Mouse (Mus musculus) thymus, adult 2 months (tissue): ENCODE results near the gene Washc3.

Source experiments
- CTCF ChIP-seq: fragments of 200-500 bp; IDR thresholded peaks from 2 replicates; pipeline ENCODE4 v1.5.1; 2012; ENCODE audit warnings: mild to moderate bottlenecking, control low read depth, low read length, moderate library complexity, borderline replicate concordance; ENCODE audit not compliant: control insufficient read depth, poor library complexity, insufficient read depth; ENCODE audit errors: extremely low read depth
- POLR2A ChIP-seq: fragments of 200-500 bp; IDR thresholded peaks from 2 replicates; pipeline ENCODE4 v1.6.1; 2012; ENCODE audit warnings: mild to moderate bottlenecking, low read length, control low read depth, moderate library complexity; ENCODE audit not compliant: control insufficient read depth, poor library complexity, insufficient read depth; ENCODE audit errors: extremely low read depth

DNA sequence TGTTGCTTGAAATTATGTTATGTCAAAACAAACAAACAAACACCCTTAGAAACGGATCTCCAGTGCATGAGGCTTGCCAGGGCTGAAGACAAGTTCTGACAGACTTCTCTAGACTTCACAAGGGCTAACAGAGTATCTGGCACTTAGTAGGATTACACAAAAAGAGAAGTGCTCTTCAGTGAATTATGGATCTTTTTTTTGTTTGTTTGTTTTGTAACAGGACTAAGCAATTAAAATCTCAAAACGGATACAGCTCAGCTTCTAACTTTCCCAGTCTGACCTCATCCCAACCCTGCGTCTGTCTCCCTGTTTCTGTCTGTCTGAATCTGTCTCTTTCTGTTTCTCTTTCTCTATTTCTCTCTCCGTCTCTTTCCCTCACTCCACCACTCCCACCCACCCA, 352 bp upstream of the Washc3 start:
- TF ChIP-seq CTCF, result no peak
- no peak for TF ChIP-seq POLR2A
